Mouse (Mus musculus): ENCODE data around the gene Bcar1. TPM values are rescaled to one million over a fixed set of nuclear protein-coding genes. Genes with fewer than 3 reads are reported as not detected.

Gene Bcar1
- total RNA-seq, 2 experiments from 2014 or later = 47.5 to 53.7 TPM

DNA sequence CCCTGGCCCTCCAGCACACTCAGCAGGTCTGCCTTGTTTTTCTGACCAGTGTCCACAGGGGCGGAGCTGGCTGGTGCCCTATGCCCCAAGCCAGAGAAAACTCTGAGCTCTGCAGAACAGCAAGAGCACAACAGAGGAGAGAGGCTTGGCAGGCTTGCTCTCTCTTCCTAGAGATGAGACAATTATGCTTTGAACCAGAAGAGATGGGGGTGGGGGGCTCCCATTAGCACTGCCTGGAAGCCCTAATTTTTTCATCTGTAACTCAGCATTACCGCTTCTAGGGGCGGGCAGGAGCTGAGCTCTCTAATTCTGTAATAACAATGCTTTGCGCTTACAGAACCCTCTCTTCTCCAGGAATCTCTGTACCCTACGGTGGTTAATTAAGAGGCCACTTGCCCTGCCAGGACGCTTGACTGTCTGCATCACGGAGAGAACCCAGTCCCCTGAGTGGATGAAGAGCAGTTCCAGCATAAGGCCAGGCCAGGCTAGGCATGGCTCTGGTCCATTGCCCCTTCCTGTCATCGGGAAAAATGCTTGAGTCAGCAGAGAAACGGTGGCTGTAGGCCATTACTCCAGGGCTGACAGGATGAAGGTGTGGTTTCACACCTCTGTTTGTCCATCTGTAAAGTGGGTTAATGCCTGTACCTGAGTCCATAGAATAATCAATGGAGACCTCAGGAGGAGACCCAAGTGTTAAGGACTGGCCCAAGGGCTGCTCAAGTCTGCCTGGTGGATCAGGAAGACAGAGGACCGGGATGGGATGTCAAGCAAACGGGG lies 1.2 kb downstream of the Bcar1 start:
- intact Hi-C loops (cut with DNase I) = no loop called here
- DNase-seq (ENCODE audit: low spot score in 2 of 2) = peak; percentile 55 to 56

DNA sequence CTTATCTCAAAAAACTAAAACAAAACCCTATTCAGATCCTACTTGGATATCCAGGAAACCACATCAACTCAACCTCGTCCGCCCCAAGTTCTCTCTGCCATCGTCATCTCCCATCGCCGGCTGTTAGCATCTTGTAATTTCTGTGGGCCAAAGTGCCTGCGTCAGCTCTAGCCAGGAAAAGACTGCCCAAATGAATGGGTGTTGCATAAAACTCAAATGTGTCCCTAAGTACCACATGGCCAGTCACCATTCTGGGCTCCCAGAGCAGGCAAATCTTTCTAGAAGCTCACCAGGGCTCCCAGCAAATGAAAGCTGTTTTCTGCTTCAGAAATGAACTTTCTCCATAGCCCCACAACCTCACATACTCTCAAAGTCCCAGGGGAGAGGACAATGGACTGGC lies 2.1 kb downstream of the Bcar1 start:
- no peak for DNase-seq (ENCODE audit: low spot score in 2 of 2)
- intact Hi-C loops (cut with DNase I) = no loop called here

DNA sequence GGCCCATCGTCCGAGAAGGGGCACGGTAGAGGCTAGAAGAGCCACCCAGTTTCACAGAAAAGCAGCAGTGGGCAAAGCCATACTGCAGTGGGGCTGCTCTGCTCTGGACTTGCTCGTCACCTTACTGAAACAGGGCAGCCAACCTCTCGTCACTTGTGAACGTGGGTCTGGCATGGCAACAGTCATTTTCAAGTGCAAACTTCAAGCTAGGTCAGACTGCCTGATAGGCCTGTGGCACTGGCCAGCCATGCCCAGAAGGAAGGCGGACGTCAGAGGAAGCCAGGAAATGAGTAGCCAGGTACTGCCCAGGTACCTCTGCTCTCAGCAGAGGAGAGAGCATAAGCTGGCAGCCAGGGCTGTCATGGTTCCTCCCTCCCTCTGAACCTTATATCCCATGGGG lies 2.6 kb downstream of the Bcar1 start:
- intact Hi-C loops (cut with DNase I) = no loop called here

DNA sequence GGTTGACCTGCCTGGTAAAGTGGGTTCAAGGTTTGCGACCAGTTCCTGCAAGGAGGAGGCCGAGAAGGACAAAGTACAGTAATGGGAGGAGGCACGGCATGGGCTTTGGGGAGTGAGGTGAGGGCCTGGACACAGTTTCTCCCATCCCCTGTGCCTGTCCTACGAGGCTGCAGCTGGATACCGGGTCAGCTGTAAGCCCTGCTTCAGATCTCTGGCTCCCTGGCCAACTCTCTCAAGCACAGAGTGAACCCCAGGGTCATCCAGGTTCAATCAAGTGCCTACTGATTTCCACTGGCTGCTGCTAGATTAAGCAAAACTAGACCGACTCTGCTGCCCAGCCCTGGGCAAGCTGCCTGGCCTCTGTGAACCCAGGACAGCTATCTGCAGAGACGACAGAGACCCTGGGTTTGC lies 3.3 kb downstream of the Bcar1 start:
- DNase-seq (ENCODE audit: low spot score in 2 of 2) = no peak
- intact Hi-C loops (cut with DNase I) = no loop called here

More for the DNA sequence above, 2.6 kb downstream of the Bcar1 start:
- DNase-seq (ENCODE audit: low spot score in 2 of 2) = no peak

DNA sequence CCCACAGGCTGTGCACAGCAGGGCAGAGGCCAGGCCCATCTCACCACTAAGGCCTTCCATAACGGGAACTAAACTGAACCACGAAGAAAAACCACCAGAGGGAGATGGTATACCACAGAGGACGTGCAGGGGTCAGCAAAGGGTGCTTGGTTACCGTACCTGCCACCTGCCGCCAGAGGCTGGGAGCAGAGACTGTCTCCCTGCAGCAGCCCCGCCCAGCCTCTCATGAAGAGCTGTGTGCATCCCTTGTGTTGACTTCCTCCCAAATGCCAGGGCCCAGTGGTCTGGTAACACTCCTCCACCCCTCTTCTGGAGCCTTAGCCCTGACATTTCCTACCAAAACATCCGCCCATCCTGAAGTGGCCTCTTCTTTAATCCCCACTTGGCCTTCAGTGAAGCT lies 4.0 kb downstream of the Bcar1 start:
- intact Hi-C loops (cut with DNase I) = no loop called here
- no peak for DNase-seq (ENCODE audit: low spot score in 2 of 2)

DNA sequence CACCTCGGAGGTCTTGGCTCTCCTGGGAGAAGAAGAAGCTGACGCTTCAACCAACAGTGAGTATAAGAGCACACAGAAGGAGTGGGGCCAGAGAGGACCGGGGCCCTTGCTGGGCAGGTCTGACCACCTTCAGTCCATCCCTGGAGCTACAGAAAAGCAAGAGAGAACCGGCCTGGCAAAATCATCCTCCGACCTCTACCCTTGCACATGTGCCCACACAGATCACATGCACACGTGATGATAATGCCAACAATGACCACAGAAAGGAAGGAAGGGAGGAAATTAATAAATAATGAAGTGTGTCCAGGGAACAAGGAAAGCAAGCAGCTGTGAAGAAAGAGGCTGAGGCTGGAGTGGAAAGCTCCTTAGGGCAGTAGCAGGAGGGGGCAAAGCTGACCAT lies 4.7 kb downstream of the Bcar1 start:
- intact Hi-C loops (cut with DNase I) = no loop called here
- no peak for DNase-seq (ENCODE audit: low spot score in 2 of 2)

DNA sequence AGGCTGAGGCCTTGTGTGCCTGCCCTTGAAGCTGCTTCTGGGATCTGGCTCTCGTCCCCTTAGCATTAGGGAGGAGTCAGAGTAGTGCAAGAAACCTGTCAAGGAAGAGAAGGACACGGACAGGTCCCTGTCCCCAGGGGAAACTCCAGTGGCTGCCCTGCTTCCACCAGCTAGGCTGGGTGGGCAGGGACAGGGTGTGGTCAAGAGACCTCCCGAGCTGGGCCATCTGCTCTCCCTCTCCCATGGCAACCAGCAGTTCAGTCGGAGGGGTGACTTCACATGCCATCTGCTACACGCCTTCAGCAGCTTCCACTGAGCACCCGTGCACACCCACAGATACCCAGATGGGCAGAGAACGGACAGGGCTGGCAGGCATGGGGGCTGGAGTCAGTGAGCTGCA lies 7.3 kb downstream of the Bcar1 start:
- intact Hi-C loops (cut with DNase I) = no loop called here

DNA sequence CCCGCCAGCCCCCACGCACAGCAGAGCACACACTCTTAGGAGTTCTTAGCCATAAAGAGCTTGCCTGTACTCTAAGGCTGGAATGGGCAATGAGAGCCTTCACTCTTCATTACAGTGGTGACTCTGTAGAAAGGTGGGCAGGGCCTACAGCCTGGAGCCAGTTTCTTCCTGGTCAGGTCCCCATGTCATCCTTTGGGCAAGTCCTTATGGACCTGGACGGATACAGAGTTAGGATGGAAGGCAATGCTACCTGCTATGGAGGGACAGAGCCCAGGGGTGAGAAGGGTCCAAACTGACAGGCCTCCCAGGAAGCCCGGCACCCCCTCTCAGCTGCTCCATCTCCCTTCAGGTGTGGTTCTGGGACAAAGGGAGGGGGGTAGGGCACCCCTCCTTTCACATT lies 7.8 kb downstream of the Bcar1 start:
- intact Hi-C loops (cut with DNase I) = no loop called here
- peak in 1 of 2 experiments; percentile 9 for DNase-seq (ENCODE audit: low spot score in 2 of 2)

More for the DNA sequence above, 7.3 kb downstream of the Bcar1 start:
- peak in 1 of 2 experiments; percentile 57 for DNase-seq (ENCODE audit: low spot score in 2 of 2)

DNA sequence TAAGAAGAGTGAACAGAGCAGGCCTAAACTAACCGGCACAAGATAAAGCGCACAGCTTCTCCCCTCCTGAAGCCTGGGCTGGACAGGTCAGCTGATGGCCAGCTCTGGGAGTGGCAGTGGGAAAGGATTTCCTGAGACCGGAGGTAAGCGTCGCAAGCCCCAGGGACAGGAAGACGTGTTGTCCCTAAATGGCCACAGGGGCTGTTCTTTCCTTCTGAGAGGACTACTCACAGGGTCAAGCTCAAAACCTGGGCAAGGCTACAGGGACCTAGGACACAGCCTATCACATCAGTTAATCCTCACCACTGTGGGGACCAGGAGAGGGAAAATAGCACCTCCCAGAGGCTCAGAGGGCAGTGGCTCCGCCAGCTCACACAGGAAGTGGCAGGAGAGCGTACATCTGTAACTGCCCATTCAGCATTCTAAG lies 8.3 kb downstream of the Bcar1 start:
- intact Hi-C loops (cut with DNase I) = no loop called here
- DNase-seq (ENCODE audit: low spot score in 2 of 2) = no peak

DNA sequence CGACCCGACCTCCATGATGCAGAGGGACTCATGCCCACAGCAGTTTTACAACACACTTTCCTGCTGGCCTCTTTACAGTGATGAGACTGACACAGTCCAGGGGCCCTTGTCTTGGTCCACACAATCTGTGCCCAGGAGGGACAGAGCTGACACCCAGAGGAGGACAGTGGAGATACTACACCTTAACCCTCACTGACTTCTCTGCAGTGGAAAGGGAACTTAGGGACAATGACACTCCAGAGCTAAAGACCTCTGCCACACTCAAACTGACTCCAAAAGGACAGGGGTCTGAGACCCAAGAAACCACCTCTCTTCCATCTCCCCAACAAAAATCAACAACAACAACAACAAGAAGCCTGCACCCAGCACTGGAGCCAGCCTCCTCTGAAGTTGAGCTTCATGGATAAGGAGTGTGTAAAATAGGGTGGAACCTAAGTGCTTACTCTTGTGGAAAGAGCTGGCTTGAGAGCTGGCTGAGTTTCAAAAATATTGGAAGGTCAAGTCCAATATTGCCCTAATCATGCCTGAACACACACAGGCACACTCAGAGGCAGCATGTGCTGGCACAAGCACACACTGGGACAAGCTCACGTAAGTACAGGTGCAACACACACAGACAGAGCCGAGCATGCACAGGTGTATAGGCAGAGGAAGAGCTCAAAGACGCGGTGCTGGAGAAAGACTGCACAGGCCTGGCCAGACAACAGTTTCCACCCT lies 9.2 kb downstream of the Bcar1 start:
- DNase-seq (ENCODE audit: low spot score in 2 of 2) = no peak
- intact Hi-C loops (cut with DNase I) = no loop called here

DNA sequence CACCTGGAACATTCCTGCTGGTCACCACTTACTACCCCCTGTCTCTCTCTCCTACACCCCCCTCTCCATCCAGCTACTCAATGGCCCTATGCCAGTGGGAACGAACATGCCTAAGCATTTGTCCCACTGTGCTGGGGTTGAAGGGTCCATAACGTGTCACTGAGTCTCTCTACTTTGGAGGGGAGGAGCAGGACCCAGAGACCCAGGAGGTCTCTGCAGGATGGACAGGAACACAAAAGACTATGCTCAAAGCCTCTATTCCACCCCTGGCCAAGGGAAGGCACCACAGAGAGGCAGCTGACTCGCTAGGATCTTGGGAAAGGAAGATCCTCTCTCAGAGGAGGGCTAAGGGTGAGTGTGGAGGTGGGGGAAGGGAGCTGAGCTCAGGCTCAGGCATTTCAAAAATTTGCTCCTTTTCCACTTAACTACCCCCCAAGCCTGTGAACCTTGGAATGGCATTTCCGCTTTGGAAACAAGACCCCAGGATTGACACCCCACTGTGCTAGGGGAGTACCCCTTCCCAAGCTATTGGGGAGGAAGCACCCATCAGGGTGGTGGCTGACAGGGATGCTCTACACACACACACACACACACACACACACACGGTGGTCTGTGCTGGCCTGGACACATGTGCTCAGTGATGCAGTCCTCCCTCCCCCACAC lies 9.9 kb downstream of the Bcar1 start:
- peak in 1 of 2 experiments; percentile 10 for DNase-seq (ENCODE audit: low spot score in 2 of 2)
- intact Hi-C loops (cut with DNase I) = no loop called here

DNA sequence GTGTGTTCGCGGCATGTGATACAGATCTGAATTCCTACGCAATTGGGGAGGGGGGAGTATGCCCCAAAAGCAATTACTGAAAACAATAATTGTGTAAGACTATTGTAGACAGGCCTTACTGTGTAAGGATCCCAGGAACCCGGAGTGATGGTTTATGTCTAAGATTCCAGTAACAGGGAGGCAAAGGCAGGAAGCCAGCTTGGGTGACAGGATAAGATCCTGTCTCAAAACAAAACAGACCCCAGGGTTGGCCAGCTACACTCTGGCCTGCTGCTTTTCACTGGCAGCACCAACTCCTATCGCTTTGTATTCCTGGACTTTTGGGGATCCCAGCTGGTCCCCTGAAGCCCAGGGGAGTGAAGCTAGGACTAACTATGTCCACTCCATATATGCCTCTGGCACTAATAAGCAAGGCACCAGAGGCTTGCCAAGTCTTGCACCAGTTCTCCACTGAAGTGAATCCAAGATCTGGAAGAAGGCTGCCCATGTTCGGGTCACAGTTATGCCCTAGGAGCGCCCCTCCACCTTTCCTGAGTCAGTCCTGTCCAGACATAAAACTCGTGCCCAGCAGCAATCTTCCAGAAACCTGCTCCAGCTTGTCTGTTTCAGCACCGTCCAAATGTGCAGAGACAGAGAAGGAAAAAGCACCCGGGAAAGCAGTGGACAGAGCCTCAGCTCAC lies 11.1 kb downstream of the Bcar1 start:
- intact Hi-C loops (cut with DNase I) = no loop called here
- peak in 1 of 2 experiments; percentile 5 for DNase-seq (ENCODE audit: low spot score in 2 of 2)

DNA sequence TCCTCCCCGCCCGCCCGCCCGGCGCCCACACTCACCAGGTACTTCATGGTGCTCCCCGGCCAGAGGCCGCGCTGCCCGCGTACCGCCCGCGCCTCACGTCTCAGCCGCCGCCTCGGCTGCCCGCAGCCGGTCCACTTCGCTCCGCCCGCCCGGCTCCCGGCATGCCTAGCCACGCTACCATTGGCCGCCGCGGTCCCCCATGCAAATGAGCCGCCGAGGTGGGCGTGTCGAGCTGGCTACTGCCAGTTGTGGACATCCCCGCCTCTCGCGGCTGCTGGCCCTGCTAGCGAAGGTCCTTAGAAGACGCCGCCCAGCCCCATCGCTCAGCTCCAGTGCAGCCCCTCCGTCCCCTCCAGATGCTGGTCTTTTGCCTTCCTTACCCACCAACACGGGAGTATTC lies 11.6 kb downstream of the Bcar1 start:
- peak; percentile 95 to 96 for DNase-seq (ENCODE audit: low spot score in 2 of 2)
- intact Hi-C loops (cut with DNase I) = no loop called here

DNA sequence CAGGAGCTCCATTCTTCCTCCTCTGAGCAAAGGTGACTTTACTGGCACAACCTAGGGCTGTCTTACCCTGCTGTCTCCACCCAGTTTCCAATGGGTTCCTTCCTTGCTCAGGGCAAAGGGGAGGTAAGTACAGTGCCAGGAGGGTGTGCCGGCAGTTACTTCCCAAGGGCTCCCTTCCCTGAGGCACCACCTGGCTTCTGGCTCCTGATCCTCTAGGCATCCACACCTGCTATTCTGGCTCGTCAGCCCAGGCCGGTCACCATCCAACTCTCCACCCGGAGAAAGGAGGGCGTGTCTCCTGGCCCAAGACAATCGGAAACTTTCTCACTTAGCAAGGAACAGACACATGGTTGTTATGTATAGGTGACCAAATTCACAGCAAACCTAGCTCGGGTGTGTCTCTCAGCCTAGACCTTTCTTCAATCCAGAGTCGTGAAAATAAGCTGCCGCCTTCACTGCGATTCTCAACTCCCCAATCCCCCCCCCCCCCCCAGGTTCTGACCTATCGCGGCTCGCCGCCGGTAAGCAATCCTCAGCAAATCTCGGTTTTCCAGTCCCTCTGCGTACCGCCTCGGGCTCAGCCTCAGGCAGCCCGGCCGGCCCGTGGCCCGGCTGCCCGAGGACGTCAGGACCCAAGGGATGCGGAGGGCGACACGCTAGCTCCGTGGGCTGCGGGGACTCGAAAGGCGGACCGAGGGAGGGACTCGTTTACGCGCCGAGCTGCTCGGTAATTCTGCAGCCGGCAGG lies 12.2 kb downstream of the Bcar1 start:
- intact Hi-C loops (cut with DNase I) = no loop called here
- no peak for DNase-seq (ENCODE audit: low spot score in 2 of 2)

DNA sequence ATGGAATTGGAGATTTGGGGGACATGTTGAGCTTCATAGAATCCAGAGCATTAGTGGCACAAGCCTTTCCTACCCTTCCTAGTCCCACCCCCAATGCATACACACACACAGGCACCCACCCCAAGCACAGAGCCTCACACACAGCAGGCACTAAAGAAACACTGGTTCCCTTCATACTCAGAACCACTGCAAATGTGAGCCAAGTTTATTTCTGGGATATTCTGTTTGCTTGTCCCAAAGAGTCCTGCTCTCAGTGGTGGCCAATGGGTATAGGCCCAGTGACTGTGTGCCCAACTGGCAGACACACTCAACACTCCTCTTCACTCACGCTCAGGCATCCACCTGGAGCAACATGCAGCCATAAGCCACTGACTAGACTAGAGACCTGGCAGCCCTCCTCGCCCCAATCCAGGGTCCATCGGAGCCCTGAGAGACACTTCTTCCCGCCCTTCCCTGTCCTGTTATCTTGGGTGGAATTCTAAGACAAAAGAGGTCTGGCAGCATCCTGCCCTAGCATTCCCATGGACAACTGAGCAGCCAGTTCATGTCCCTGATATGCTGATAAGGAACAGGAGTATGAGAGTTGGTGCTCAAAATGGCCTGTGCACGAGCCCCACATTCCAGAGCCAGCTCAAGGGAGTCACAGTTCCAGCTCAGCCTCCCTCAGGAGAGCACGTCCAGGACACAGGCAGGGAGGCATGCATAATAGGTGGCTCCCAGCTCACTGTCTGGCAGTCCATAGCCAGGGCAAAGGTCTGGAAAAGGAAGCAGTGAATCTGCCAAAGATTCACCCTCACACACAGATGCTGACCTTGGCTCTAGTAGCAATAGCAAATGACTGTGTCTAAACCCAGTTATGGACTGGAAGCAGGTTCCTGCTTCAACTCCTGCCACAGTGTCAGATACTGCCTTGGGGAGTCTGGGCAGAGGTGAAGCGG lies 14.1 kb downstream of the Bcar1 start:
- intact Hi-C loops (cut with DNase I) = no loop called here
- no peak for DNase-seq (ENCODE audit: low spot score in 2 of 2)

DNA sequence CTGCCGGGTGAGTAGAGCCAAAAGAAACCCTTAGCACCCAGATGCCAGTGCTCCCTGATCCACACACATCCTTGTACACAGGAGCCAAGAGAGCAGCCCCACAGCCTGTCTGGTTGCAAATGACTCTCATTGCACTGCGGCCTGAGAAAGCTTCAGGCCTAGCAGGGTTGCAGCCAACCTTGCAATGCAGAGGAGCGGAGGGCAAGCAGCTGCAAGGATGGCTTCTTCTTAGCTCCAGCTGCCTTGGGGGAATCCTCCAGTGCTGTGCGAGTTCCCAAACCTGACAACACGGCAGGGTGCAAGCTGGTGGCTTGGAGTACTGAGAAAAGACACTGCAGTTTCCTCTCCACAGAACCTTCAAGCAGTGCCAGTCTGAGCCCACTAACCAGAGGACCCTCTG lies 15.1 kb downstream of the Bcar1 start:
- DNase-seq (ENCODE audit: low spot score in 2 of 2) = no peak
- intact Hi-C loops (cut with DNase I) = no loop called here

DNA sequence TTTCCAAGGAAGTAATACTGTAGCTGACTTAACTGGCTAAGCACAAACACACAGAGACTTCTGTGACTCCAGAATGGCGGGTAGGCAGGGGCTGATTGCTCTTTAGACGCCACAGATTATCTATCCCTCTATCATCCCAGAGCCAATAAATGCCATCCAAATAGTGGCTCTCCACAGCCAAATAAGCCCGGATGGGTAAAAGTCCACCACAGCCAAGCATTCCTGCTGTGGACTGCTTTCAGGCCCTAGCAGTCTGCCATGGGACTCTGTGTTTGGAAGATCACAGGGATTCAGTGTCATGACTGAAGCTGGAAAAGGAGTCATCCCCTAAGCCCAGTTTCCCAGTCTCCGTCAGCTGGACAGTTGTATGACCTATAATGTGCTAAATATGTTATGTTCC lies 16.1 kb downstream of the Bcar1 start:
- intact Hi-C loops (cut with DNase I) = no loop called here

More for the DNA sequence above, 16.1 kb downstream of the Bcar1 start:
- DNase-seq (ENCODE audit: low spot score in 2 of 2) = no peak
